Mouse (Mus musculus) ovary, postnatal 14 days (tissue): ENCODE data around the gene Dscam.

ENCODE experiments used
- DNase-seq: peaks from one replicate; pipeline ENCODE4 v3.0.0; 2022; ENCODE audit warnings: low spot score

Dscam gene

GRCm38 (mm10) chr16:96759081-96759603, 411.4 kb downstream of the Dscam start:
- no peak for DNase-seq

GRCm38 (mm10) chr16:96758381-96758780, 412.2 kb downstream of the Dscam start:
- DNase-seq, result no peak

GRCm38 (mm10) chr16:96757588-96758313, 412.8 kb downstream of the Dscam start:
- no peak for DNase-seq

DNA sequence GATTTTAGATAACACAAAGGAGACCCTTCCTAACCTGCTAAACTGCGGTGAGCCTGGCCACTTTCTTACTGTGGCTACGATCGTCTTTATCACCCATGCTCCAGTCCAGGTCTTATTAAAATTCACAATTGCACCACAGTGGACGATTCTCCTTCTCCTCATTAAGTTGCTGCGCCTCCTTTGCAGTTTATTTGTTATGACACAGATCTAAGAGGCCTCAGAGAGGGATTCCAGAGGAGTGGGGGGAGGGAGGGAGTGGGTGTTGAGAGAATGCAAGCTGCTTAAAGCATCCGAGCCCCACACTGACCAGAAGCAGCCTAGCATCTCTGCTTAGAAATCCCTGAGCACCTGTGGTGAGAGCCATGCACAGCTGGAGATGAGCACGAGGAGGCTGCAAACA, 413.6 kb downstream of the Dscam start:
- no peak for DNase-seq

- DNase-seq, result no peak
Observed at GRCm38 (mm10) chr16:96754971-96755504, 415.5 kb downstream of the Dscam start.

DNA sequence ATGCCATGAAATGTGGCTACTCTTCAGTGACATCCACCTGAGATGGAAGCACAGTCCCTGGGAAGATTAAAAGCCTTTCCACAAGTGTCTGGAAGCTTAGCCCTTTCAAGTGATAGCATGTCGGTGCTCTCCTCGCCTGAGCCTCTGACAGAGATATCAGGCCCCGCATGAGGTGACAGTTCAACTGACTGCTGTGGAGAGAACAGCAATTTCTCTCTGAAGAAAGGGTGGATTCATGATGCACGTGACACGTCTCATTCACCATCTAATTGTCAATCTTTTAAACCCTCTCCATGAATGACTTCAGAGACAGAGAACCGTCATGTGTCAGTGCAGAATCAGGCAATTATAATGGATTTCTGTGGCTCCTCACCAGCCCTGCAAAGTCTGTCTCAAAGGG, 416.2 kb downstream of the Dscam start:
- DNase-seq, result no peak

GRCm38 (mm10) chr16:96753781-96754173, 416.8 kb downstream of the Dscam start:
- no peak for DNase-seq

GRCm38 (mm10) chr16:96753164-96753780, 417.3 kb downstream of the Dscam start:
- DNase-seq, result no peak

GRCm38 (mm10) chr16:96742475-96743255, 427.9 kb downstream of the Dscam start:
- DNase-seq, result no peak

GRCm38 (mm10) chr16:96741336-96741735, 429.2 kb downstream of the Dscam start:
- no peak for DNase-seq

- DNase-seq, result no peak
Observed at GRCm38 (mm10) chr16:96740073-96741055, 430.2 kb downstream of the Dscam start.

DNA sequence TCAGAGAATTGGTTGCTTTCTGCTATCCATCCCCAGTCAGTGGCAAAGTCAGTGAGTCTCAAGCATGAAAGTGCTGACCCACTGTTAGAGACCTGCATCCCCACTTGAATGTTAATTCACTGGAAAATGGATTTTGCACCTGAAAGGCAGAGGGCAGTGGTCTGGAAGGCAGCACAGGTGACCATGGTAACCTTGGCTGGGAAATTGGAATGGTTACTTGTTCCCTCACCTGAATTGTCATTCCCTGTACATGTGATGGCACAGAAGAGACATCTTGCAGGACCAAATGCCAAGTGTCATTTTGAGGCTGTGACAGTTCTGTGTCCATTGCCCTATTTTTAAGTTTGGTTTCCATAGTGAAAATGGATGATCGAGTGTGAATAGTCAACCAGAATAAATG, 434.1 kb downstream of the Dscam start:
- DNase-seq, result no peak

DNA sequence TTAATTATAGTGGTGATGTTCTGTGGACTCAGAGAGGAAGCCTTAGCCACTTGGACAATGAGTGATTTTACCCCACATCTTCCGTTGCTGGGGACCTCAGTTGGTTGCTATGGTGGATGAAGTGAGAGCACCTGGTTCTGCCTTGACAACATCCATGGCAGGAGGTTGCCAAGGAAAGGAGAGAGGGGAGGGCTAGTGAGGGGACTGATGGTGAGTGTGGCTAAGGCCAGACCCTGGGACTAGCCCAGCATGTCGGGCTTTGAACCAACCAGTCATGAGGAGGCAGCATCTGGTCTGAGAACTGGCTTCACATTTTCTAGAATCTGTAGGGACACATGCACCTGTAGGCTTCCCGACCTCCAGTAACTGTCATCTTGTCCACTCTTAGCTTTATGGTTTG, 439.7 kb downstream of the Dscam start:
- no peak for DNase-seq

GRCm38 (mm10) chr16:96727836-96728774, 442.4 kb downstream of the Dscam start:
- no peak for DNase-seq

DNA sequence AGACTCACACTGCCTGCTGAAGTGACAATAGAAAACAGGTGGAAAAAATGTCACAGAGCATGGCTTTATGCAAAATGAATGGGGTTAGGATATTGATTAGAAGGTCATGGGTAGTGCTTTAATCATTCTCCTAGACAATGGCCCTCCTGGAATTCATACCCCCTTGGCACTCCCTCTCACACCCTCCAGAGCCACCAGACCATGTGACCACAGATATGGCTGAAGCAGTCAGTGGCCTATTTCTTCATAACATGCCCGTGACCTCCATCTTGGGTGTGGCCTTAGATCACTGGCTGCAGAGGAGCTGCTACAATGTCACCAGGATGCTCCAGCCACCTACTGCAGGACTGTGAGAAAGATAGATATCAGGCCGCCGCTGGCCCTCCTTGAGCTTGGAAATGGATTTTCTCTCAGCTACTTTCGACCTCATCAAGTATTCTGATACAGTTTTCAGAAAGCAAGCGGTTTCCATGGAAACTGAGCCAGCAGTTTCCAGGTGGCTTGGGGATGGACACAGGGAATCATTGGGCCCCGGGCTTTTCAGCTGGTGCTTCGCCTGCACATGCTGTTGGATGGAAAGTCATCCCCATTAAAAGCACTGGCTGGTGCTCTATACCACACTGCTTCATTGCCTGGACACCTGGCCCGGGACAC, 445.4 kb downstream of the Dscam start:
- DNase-seq, result no peak

- no peak for DNase-seq
Observed at GRCm38 (mm10) chr16:96724591-96724990, 446.0 kb downstream of the Dscam start.

DNA sequence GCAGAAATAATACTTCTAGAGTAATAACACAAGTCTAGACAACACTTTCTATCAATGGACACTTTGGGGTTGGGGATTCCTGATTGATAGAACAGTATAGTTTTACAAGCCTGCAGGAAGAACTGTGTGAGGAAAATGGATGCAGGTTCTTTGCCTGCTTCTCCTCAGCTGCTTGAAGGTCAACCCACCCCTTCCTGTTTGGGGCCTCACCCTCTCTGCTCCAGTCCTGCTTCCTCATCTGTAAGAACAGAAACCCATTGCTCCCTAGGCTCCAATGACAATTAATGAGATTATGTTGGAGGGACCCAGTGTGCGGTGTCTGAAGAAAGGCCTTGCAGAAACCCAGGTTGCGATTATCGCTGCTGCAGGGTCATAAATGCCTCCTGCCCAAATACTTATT, 446.4 kb downstream of the Dscam start:
- no peak for DNase-seq

GRCm38 (mm10) chr16:96723066-96723669, 447.4 kb downstream of the Dscam start:
- DNase-seq, result no peak

DNA sequence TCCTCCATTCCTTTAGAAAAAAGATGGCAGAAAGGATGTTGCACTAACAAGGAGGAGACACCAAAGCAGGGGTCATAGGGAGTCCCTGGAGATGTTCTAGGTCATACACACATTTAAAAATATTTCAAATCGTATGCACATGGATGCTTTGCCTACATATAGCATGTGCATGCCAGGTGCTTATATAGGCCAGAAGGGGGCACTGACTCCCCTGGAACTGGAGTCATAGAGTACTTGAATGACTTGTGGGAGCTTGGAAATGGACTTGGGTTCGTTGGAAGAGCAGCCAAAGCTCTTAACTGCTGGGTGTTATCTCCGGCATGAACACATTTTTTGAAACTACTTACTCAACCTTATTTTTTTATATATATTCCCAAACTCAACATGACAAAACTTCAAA, 448.4 kb downstream of the Dscam start:
- DNase-seq, result no peak
